Mouse (Mus musculus) cerebellum, postnatal 4 days (tissue): ENCODE results near the gene Gm10401.

Experiments used
- DNase-seq, 2 experiments: peaks; one replicate each; pipeline ENCODE4 v3.0.0; 2022; ENCODE audit warnings: low spot score in 2 of 2, mixed read lengths in 1 of 2

Gm10401 gene

GRCm38 (mm10) chr5:115070457-115070856 is 27.6 kb downstream of the Gm10401 start:
- DNase-seq: no peak

- DNase-seq: no peak
Measured at GRCm38 (mm10) chr5:115069611-115070010, 28.5 kb downstream of the Gm10401 start.

- no peak for DNase-seq
Measured at GRCm38 (mm10) chr5:115068671-115069421, 29.2 kb downstream of the Gm10401 start.

- DNase-seq: no peak
Measured at GRCm38 (mm10) chr5:115066245-115066644, 31.9 kb downstream of the Gm10401 start.

GRCm38 (mm10) chr5:115063391-115063790 is 34.7 kb downstream of the Gm10401 start:
- no peak for DNase-seq

GRCm38 (mm10) chr5:115062566-115062965 is 35.5 kb downstream of the Gm10401 start:
- no peak for DNase-seq

GRCm38 (mm10) chr5:115060977-115061376 is 37.1 kb downstream of the Gm10401 start:
- DNase-seq: no peak

GRCm38 (mm10) chr5:115060067-115060695 is 37.9 kb downstream of the Gm10401 start:
- no peak for DNase-seq

GRCm38 (mm10) chr5:115058584-115059297 is 39.4 kb downstream of the Gm10401 start:
- no peak for DNase-seq

- no peak for DNase-seq
Measured at GRCm38 (mm10) chr5:115057153-115057552, 40.9 kb downstream of the Gm10401 start.

- no peak for DNase-seq
Measured at GRCm38 (mm10) chr5:115055418-115055817, 42.7 kb downstream of the Gm10401 start.

- no peak for DNase-seq
Measured at GRCm38 (mm10) chr5:115053791-115054396, 44.2 kb downstream of the Gm10401 start.

- DNase-seq: no peak
Measured at GRCm38 (mm10) chr5:115052546-115052945, 45.5 kb downstream of the Gm10401 start.

GRCm38 (mm10) chr5:115050776-115051175 is 47.3 kb downstream of the Gm10401 start:
- no peak for DNase-seq

- no peak for DNase-seq
Measured at GRCm38 (mm10) chr5:115049692-115050091, 48.4 kb downstream of the Gm10401 start.
